Mouse (Mus musculus): ENCODE data around the gene Zfp775. TPM values are rescaled to one million over a fixed set of nuclear protein-coding genes. Genes with fewer than 3 reads are reported as not detected.

The Zfp775 gene
- total RNA-seq, 1 experiment from 2014 or later, result 2.1 TPM

- ATAC-seq (replicated peaks; ENCODE audit: low read depth, poor library complexity, severe bottlenecking), result peak; percentile 69
Measured at GRCm38 (mm10) chr6:48626984-48627383, 25.1 kb downstream of the Zfp775 start.

GRCm38 (mm10) chr6:48627511-48627924 is 25.7 kb downstream of the Zfp775 start:
- ATAC-seq (replicated peaks; ENCODE audit: low read depth, poor library complexity, severe bottlenecking), result no peak

GRCm38 (mm10) chr6:48628377-48628776 is 26.5 kb downstream of the Zfp775 start:
- no peak for ATAC-seq (replicated peaks; ENCODE audit: low read depth, poor library complexity, severe bottlenecking)

- peak; percentile 24; the same call in 1 of the 2 replicates for ATAC-seq (replicated peaks; ENCODE audit: low read depth, poor library complexity, severe bottlenecking)
Measured at GRCm38 (mm10) chr6:48628808-48629660, 27.2 kb downstream of the Zfp775 start.

GRCm38 (mm10) chr6:48629661-48630034 is 27.8 kb downstream of the Zfp775 start:
- ATAC-seq (replicated peaks; ENCODE audit: low read depth, poor library complexity, severe bottlenecking), result no peak

- no peak for ATAC-seq (replicated peaks; ENCODE audit: low read depth, poor library complexity, severe bottlenecking)
Measured at GRCm38 (mm10) chr6:48630831-48631230, 29.0 kb downstream of the Zfp775 start.

GRCm38 (mm10) chr6:48635105-48635504 is 33.2 kb downstream of the Zfp775 start:
- ATAC-seq (replicated peaks; ENCODE audit: low read depth, poor library complexity, severe bottlenecking), result peak; percentile 63

- no peak for ATAC-seq (replicated peaks; ENCODE audit: low read depth, poor library complexity, severe bottlenecking)
Measured at GRCm38 (mm10) chr6:48636515-48636914, 34.7 kb downstream of the Zfp775 start.

GRCm38 (mm10) chr6:48637811-48638500 is 36.1 kb downstream of the Zfp775 start:
- ATAC-seq (replicated peaks; ENCODE audit: low read depth, poor library complexity, severe bottlenecking), result no peak

- ATAC-seq (replicated peaks; ENCODE audit: low read depth, poor library complexity, severe bottlenecking), result no peak
Measured at GRCm38 (mm10) chr6:48638553-48638952, 36.7 kb downstream of the Zfp775 start.

GRCm38 (mm10) chr6:48641391-48641790 is 39.5 kb downstream of the Zfp775 start:
- no peak for ATAC-seq (replicated peaks; ENCODE audit: low read depth, poor library complexity, severe bottlenecking)

GRCm38 (mm10) chr6:48642764-48643292 is 41.0 kb downstream of the Zfp775 start:
- 0 out of 2 replicates have a peak, but pooled peaks have one; percentile 58 for ATAC-seq (replicated peaks; ENCODE audit: low read depth, poor library complexity, severe bottlenecking)

- ATAC-seq (replicated peaks; ENCODE audit: low read depth, poor library complexity, severe bottlenecking), result peak; percentile 74
Measured at GRCm38 (mm10) chr6:48645660-48646308, 43.9 kb downstream of the Zfp775 start.

GRCm38 (mm10) chr6:48646309-48646690 is 44.4 kb downstream of the Zfp775 start:
- no peak for ATAC-seq (replicated peaks; ENCODE audit: low read depth, poor library complexity, severe bottlenecking)

GRCm38 (mm10) chr6:48646995-48647394 is 45.1 kb downstream of the Zfp775 start, which contains the start of gene Gimap8:
Gene Gimap8, plus strand, starts transcription at chr6:48647234.
- ATAC-seq (replicated peaks; ENCODE audit: low read depth, poor library complexity, severe bottlenecking), result peak; percentile 92

GRCm38 (mm10) chr6:48647611-48648010 is 45.7 kb downstream of the Zfp775 start:
- ATAC-seq (replicated peaks; ENCODE audit: low read depth, poor library complexity, severe bottlenecking), result no peak

- ATAC-seq (replicated peaks; ENCODE audit: low read depth, poor library complexity, severe bottlenecking), result no peak
Measured at GRCm38 (mm10) chr6:48648779-48649178, 46.9 kb downstream of the Zfp775 start.

GRCm38 (mm10) chr6:48650041-48650440 is 48.2 kb downstream of the Zfp775 start:
- ATAC-seq (replicated peaks; ENCODE audit: low read depth, poor library complexity, severe bottlenecking), result no peak

- ATAC-seq (replicated peaks; ENCODE audit: low read depth, poor library complexity, severe bottlenecking), result no peak
Measured at GRCm38 (mm10) chr6:48658721-48659120, 56.9 kb downstream of the Zfp775 start.

GRCm38 (mm10) chr6:48664750-48665149 is 62.9 kb downstream of the Zfp775 start:
- no peak for ATAC-seq (replicated peaks; ENCODE audit: low read depth, poor library complexity, severe bottlenecking)

All from common myeloid progenitor, adult 5-6 weeks (primary cell).